Mouse (Mus musculus) spleen, postnatal 10 days (tissue): Measurements from ENCODE around the gene D630039A03Rik.
"Not testable (repeated sequence)": the region's sequence is repeated elsewhere in the genome, so short reads cannot be mapped to it uniquely, and the experiment has no call there.

Experiments used
- DNase-seq, 2 experiments: peaks; one replicate each; pipeline ENCODE4 v3.0.0; 2021 to 2022; ENCODE audit warnings: low spot score in 2 of 2

D630039A03Rik gene

DNA sequence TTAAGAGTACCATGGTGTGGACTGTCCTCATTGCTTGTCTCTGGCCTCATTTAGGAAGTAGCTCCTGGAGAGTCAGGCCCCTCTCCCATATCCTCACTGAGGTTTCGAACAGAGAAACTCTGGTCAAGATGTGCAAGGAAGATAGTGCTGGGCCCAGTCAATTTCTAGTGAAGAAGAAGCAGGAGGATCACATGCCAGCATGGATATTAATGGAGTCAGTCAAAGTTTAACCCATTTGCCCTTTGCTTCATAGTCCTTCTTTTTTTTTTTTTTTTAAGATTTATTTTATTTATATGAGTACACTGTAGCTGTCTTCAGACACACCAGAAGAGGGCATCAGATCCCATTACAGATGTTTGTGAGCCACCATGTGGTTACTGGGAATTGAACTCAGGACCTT lies 27.1 kb downstream of the D630039A03Rik start:
- not testable (repeated sequence) for DNase-seq

DNA sequence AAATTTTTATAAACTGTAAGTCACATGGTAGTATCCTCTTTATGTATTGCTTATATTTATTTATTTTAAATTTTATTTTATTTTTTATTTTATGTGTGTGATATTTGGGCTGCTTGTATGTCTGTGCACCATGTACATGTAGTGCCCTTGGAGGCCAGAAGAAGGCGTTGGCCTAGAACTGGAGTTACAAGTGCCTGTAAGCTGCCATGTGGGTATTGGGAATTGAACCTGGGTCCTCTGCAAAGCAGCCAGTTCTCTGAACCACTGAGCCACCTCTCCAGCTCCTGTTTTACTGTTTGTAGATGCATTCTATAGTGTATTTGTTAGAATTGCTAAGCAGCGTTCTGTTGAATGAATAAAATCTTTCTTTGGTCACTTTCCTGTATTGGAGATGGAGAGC lies 27.9 kb downstream of the D630039A03Rik start:
- no peak for DNase-seq

GRCm38 (mm10) chr4:57886888-57887230 lies 29.2 kb downstream of the D630039A03Rik start:
- no peak for DNase-seq

DNA sequence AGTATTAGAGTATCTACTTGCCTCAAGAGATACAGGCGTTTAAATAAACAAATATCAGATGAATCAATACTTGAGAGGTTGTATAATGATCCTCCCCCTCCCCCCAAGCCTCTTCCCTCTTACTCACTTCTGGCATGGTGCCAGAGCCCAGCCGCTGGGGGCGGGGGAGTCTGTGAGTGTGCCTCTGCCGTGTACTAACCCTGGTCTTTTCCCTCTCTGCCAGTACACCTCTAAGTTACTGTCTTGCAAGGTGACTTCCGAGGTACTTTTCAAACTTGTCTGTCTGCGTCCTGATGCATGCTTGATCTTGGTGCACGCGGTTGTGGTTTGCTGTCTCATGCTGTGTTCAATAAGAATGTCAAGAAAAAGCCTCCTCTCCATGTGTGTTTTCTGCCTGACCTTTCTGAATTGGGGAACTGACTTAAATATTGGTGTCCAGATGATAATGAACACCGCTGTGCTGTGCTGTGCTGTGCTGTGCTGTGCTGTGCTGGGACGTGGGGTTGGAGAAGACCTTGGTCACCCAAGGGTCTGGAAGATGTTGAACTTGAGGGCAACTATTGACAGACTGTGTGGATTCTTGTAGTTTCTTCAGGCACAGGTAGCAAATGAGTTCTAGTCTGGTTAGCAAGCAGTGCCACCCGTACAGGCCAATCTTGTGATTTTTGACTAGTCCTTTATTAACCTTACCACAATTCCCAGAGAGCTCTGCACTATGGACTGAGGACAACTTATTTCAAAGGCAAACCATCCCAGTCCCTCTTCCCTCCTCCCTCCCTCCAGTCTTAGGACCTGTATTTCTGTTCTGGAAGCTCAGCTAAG lies 29.8 kb downstream of the D630039A03Rik start:
- no peak for DNase-seq

- DNase-seq = no peak
Measured at GRCm38 (mm10) chr4:57885186-57885585, 30.9 kb downstream of the D630039A03Rik start.

DNA sequence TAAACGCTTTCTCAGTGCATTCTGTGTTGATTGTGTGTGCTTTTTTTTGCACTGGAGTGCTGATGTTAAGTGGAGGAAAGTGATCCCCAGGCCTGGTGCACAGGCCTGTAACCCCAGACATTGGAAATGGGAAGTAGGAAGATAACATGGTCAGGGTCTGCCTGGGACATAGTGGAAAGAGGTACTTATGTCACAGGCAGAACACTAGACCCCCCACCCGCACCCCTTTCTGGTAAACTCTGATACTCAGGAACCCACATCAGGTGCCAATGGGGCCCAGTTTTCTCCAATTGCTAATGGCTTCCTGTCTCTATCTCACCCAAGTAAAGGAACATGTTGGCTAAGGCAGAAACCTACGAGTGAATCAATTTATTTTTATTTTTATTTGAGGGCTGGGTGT lies 31.6 kb downstream of the D630039A03Rik start:
- no peak for DNase-seq

DNA sequence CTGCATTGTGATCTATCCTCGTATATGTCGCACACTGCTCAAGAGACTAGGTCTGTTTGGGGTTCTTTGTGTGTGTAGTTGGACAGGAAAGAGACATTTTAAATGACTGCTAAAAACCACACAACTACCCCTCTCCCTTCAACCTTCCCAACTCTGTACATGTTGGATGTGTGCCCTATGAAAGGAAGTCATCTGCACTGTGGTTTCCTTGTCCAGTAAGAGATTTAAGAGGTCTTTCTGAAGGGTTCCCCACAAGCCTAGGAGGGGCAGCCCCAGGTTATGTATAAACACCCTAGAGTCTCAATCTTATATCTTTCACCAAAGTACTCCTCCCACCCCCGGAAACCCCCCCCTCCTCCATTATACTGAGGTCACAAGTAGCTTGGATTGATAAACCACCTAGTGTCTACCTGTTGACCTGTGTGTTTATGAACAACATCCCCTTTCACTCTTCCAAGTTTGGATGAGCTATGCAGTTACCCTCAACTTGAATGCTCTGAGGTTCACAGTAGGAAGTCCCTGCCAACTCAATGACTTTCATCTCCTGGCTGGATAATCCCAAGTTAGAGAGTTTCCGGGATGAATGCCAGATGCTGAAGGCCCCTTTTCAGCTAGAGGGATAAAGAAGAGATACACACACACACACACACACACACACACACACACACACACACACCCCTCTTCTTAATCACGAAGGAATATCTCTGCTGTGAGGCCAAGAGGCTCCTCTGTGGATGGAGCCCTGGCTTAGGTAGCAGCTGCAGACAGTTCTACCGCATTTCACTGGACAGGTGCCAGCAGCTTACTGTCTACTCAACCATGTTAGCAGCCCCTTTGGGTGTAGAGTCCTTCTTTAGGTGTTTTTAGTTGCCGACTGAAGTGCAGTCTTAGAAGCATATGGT lies 32.3 kb downstream of the D630039A03Rik start:
- no peak for DNase-seq

GRCm38 (mm10) chr4:57879804-57880357 lies 36.2 kb downstream of the D630039A03Rik start:
- DNase-seq = peak; percentile 67 to 84

DNA sequence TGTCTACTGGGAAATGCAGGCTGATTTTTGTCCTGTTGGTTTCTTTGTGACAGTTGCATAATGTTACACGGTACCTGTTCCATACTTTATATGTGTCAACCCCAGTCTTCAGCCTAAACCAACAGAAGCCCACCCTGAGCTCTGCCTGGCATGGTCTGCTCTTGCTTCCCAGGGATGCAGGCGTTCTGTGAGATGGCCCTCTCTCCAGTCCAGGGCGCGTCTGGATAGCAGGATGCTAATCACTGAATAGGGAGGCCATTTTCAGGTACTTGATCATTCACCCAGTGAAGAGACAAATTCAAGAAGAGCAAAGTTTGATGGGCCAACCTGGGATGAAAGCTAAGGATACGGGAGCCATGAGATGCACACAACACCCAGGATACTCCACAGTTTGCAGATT lies 37.0 kb downstream of the D630039A03Rik start:
- DNase-seq = no peak

DNA sequence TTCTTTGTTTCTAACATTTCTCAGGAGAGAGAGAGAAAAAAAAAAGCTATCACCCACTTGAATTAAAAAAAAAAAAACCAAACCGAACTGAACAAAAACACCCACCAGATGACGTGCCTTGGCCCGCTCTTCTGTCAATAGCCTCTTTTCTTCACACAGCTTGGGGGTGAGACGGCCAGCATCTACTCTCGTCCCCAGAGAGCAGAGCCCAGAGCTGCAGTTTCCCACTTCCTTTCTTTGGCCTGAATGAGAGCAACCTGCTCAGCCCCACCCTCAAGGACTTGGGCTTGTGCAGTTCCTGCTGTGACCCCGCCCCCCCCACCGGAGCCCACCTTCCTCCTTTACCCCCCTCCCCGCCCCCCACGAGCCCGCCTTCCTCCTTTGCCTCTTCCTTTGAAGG lies 48.6 kb downstream of the D630039A03Rik start:
- DNase-seq = peak in 1 of 2 experiments; percentile 47

GRCm38 (mm10) chr4:57866990-57867389 lies 49.1 kb downstream of the D630039A03Rik start:
- no peak for DNase-seq

DNA sequence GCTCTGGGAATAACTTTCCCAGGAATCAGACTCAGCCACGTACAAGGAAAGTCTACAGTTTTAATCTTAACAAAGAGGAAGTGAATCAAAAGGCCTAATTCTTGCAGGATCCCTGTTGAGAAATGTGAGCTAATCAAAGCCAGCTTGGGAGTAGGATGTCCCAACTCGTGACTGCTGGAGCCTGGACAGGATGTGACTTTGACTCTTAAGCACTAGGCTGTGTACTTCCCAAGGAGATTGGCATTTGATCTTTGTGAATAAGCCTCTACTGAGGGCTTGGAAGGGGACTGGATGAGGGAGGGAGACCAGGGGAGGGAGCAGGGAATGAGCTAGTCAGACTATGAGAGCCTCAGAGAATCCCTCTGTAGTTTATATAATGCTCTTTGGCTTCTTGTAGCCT lies 50.0 kb downstream of the D630039A03Rik start:
- DNase-seq = no peak

DNA sequence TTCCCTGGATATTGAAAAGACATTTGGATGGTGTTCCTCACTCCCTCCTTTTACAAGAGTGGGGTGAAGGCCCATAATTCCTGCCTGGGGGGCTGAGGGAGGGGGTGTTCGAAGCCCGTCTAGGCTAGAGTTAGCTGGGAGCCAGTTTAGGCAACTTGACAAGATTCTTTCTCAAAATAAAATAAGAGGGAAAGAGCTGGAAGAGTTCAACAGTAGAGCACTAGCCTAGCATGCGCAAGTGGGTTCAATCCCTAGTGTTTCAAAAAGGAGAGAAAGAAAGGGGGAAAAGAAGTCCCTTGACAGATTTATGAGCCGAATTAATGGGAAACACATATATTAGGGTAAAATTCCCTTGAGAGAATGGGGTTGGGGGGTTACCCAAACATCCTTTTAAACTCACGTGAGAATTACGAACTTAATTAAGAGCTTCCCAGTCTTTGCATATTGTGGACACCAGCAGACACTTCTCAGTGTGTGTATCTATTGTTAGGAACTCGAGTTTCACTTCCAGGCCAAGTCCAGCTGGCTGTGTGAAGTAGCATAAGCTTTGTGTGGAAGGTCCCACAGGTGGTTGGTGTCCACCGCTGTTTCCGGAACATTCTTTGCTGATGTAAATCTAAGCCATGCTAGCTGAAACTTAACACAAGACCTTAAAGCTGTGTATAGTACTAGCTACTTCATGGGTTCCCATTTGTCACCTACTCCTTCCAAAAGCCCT lies 53.7 kb downstream of the D630039A03Rik start:
- DNase-seq = peak in 1 of 2 experiments; percentile 34

- no peak for DNase-seq
Measured at GRCm38 (mm10) chr4:57861856-57862255, 54.2 kb downstream of the D630039A03Rik start.

DNA sequence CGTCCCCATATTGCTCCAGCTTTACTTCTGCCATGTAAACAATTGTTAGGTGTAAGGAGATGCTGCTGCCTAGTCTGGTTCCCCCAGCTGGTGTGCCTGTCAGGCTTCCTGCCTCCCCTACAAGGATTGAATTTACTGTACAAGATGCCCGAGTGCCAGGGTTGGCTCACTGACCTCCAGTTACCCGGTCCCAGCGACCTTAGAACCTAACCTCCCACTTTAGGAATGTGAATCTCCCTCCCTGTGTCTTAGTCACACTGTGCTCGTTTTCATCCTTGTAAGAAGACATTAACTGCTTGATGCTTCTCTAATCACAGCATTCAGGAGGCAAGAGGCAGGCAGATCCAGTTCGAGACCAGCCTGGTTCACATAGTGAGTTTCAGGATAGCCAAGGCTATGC lies 54.9 kb downstream of the D630039A03Rik start:
- DNase-seq = no peak

DNA sequence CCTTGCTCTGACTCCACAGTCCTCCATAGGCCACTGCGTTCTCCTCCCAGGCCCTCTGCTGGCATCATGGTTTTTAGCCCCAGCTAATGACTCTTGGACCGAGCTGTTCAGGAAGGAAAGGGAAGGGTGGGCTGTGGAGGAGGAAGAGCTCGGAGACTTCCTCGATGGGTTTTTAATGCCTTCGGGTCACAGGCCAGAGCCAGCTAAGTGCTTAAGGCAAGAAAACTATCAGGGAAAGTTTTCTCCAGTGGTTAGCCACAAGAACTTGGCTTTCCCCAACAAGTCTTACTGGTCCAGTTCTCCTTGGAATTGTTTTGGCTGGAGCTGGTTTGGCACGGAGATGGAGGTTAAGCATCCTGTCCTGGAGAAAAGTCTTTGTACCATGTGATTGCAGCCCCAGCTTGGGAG lies 55.9 kb downstream of the D630039A03Rik start:
- DNase-seq = no peak
